Mouse (Mus musculus): ENCODE results near the gene Auts2.

GRCm38 (mm10) chr5:132088585-132088984 is 454.6 kb downstream of the Auts2 start:
- TF ChIP-seq CTCF (conservative IDR thresholded peaks at IDR 0.05; ENCODE audit: insufficient read depth, insufficient read length, low read depth, low read length) (no peak), POLR2A (IDR thresholded peaks at IDR 0.05; ENCODE audit: low read depth, low read length) (no peak)

Data from kidney, adult 2 months (tissue).